Mouse (Mus musculus) stomach, embryonic 15.5 days (tissue): ENCODE measurements around the gene Ankrd39. TPM values are rescaled to one million over a fixed set of nuclear protein-coding genes. Genes with fewer than 3 reads are reported as not detected.

ENCODE experiments used
- ATAC-seq: fragments of 200-750 bp; cut with Nextera tagmentation; 2 replicates; pipeline ENCODE4 v1.8.0; 2017; ENCODE audit warnings: low read depth, moderate number of reproducible peaks, moderate TSS enrichment; ENCODE audit not compliant: insufficient read depth, low FRiP score
- H3K27ac ChIP-seq: fragments of 300-500 bp; sonication (generic); 2 replicates; pipeline ENCODE4 v1.5.1; 2015; ENCODE audit warnings: mild to moderate bottlenecking, inconsistent platforms
- H3K27me3 ChIP-seq: fragments of 300-500 bp; sonication (generic); replicated peaks from 2 replicates; pipeline ENCODE4 v1.6.1; 2015; ENCODE audit warnings: inconsistent platforms
- H3K36me3 ChIP-seq: fragments of 300-500 bp; sonication (generic); 2 replicates; pipeline ENCODE4 v1.6.1; 2015; ENCODE audit warnings: inconsistent platforms
- H3K4me1 ChIP-seq: fragments of 300-500 bp; sonication (generic); 2 replicates; pipeline ENCODE4 v1.6.1; 2015; ENCODE audit warnings: inconsistent platforms
- H3K4me2 ChIP-seq: fragments of 300-500 bp; sonication (generic); 2 replicates; pipeline ENCODE4 v1.6.1; 2015; ENCODE audit warnings: mild to moderate bottlenecking, inconsistent platforms
- H3K4me3 ChIP-seq: fragments of 300-500 bp; sonication (generic); replicated peaks from 2 replicates; pipeline ENCODE4 v1.5.1; 2015; ENCODE audit warnings: inconsistent platforms
- H3K9ac ChIP-seq: fragments of 300-500 bp; sonication (generic); 2 replicates; pipeline ENCODE4 v1.6.1; 2015; ENCODE audit warnings: inconsistent platforms
- H3K9me3 ChIP-seq: fragments of 300-500 bp; sonication (generic); 2 replicates; pipeline ENCODE4 v1.6.1; 2016; ENCODE audit warnings: inconsistent platforms
- WGBS: fragments of 180-500 bp; shearing (Covaris S2); methylation state at CpG from one replicate; pipeline ENCODE4 v1.1.7; 2015; 5-methylcytosine and 5-hydroxymethylcytosine counted together
- polyA plus RNA-seq: library from polyadenylated mRNA; unstranded; fragments of >200 nt; fragmentation: Nextera tagmentation; extraction: Ambion mirVana; gene quantifications from 2 replicates; pipeline ENCODE4 v1.2.1, GENCODE M21; 2015

The Ankrd39 gene
- polyA plus RNA-seq, 1 experiment from 2014 or later: 24.9 TPM

GRCm38 (mm10) chr1:36523332-36524013 lies 23.8 kb downstream of the Ankrd39 start:
- H3K9me3 ChIP-seq: no peaks in the 10 kb centered on the region
- peak overlapping the region; percentile 80 for H3K27ac ChIP-seq
- H3K36me3 ChIP-seq: peaks cover 48% of the 10 kb centered on the region
- no peak overlapping the region for H3K9ac ChIP-seq
- ATAC-seq: no peak
- no peak overlapping the region for H3K4me3 ChIP-seq
- peaks cover 14% of the 10 kb centered on the region for H3K4me1 ChIP-seq
- 51% methylated on average over 9 of the region's 9 CpGs for WGBS
- no peaks in the 10 kb centered on the region for H3K27me3 ChIP-seq
- no peak overlapping the region for H3K4me2 ChIP-seq

GRCm38 (mm10) chr1:36522210-36522609 lies 25.0 kb downstream of the Ankrd39 start:
- no peak overlapping the region for H3K9ac ChIP-seq
- H3K9me3 ChIP-seq: no peaks in the 10 kb centered on the region
- ATAC-seq: no peak
- H3K36me3 ChIP-seq: peaks cover 51% of the 10 kb centered on the region
- H3K4me1 ChIP-seq: peaks cover 6% of the 10 kb centered on the region; the same call in 1 of the 2 replicates
- H3K4me2 ChIP-seq: no peak overlapping the region
- no peaks in the 10 kb centered on the region for H3K27me3 ChIP-seq
- no peak overlapping the region for H3K27ac ChIP-seq
- 84% methylated on average over 7 of the region's 7 CpGs for WGBS
- no peak overlapping the region for H3K4me3 ChIP-seq

GRCm38 (mm10) chr1:36519626-36520025 lies 27.6 kb downstream of the Ankrd39 start:
- WGBS: 66% methylated on average over 11 of the region's 11 CpGs

GRCm38 (mm10) chr1:36518259-36518658 lies 29.0 kb downstream of the Ankrd39 start:
- ATAC-seq: no peak
- 82% methylated on average over 3 of the region's 3 CpGs for WGBS

More at GRCm38 (mm10) chr1:36519626-36520025, 27.6 kb downstream of the Ankrd39 start:
- H3K4me2 ChIP-seq: no peak overlapping the region
- H3K4me3 ChIP-seq: no peak overlapping the region
- no peaks in the 10 kb centered on the region for H3K9me3 ChIP-seq
- no peak for ATAC-seq
- H3K9ac ChIP-seq: no peak overlapping the region
- peaks cover 44% of the 10 kb centered on the region for H3K36me3 ChIP-seq
- peaks cover 7% of the 10 kb centered on the region for H3K4me1 ChIP-seq
- H3K27me3 ChIP-seq: no peaks in the 10 kb centered on the region
- H3K27ac ChIP-seq: no peak overlapping the region

GRCm38 (mm10) chr1:36513718-36514117 lies 33.5 kb downstream of the Ankrd39 start:
- H3K4me2 ChIP-seq: peak overlapping the region; percentile 89
- no peaks in the 10 kb centered on the region for H3K9me3 ChIP-seq
- no peaks in the 10 kb centered on the region for H3K27me3 ChIP-seq
- peaks cover 13% of the 10 kb centered on the region; the same call in 1 of the 2 replicates for H3K36me3 ChIP-seq
- H3K4me1 ChIP-seq: peaks cover 18% of the 10 kb centered on the region
- WGBS: 56% methylated on average over 2 of the region's 2 CpGs
- H3K9ac ChIP-seq: no peak overlapping the region
- H3K27ac ChIP-seq: no peak overlapping the region
- H3K4me3 ChIP-seq: peak overlapping the region; percentile 79
- ATAC-seq: no peak

More at GRCm38 (mm10) chr1:36518259-36518658, 29.0 kb downstream of the Ankrd39 start:
- H3K4me2 ChIP-seq: no peak overlapping the region
- H3K27me3 ChIP-seq: no peaks in the 10 kb centered on the region
- peaks cover 12% of the 10 kb centered on the region for H3K4me1 ChIP-seq
- H3K36me3 ChIP-seq: peaks cover 40% of the 10 kb centered on the region
- H3K4me3 ChIP-seq: no peak overlapping the region
- no peak overlapping the region for H3K27ac ChIP-seq
- H3K9ac ChIP-seq: no peak overlapping the region
- H3K9me3 ChIP-seq: no peaks in the 10 kb centered on the region

GRCm38 (mm10) chr1:36513310-36513709 lies 33.9 kb downstream of the Ankrd39 start:
- no peaks in the 10 kb centered on the region for H3K27me3 ChIP-seq
- no peak overlapping the region for H3K9ac ChIP-seq
- peak overlapping the region; percentile 79 for H3K4me3 ChIP-seq
- ATAC-seq: no peak
- no peak overlapping the region for H3K27ac ChIP-seq
- WGBS: 7% methylated on average over 1 of the region's 1 CpGs
- peaks cover 9% of the 10 kb centered on the region; the same call in 1 of the 2 replicates for H3K36me3 ChIP-seq
- H3K9me3 ChIP-seq: no peaks in the 10 kb centered on the region
- H3K4me2 ChIP-seq: peak overlapping the region; percentile 89
- H3K4me1 ChIP-seq: peaks cover 18% of the 10 kb centered on the region

- no peaks in the 10 kb centered on the region for H3K9me3 ChIP-seq
- H3K9ac ChIP-seq: peak overlapping the region; percentile 44; the same call in 1 of the 2 replicates
- peaks cover 18% of the 10 kb centered on the region for H3K4me1 ChIP-seq
- H3K4me2 ChIP-seq: peak overlapping the region; percentile 89
- 0 out of 2 replicates have a peak, but pooled peaks cover 7% of the 10 kb centered on the region for H3K36me3 ChIP-seq
- no peaks in the 10 kb centered on the region for H3K27me3 ChIP-seq
- H3K4me3 ChIP-seq: peak overlapping the region; percentile 79
- H3K27ac ChIP-seq: peak overlapping the region; percentile 97
- no peak for ATAC-seq
- WGBS: 1% methylated on average over 16 of the region's 16 CpGs
Measured at GRCm38 (mm10) chr1:36512966-36513280, 34.3 kb downstream of the Ankrd39 start.

GRCm38 (mm10) chr1:36512089-36512965 lies 34.9 kb downstream of the Ankrd39 start:
- H3K36me3 ChIP-seq: 0 out of 2 replicates have a peak, but pooled peaks cover 7% of the 10 kb centered on the region
- peak overlapping the region; percentile 79 for H3K4me3 ChIP-seq
- peak; percentile 46 for ATAC-seq
- under 1% methylated on average over 118 of the region's 126 CpGs for WGBS
- peaks cover 18% of the 10 kb centered on the region for H3K4me1 ChIP-seq
- H3K27me3 ChIP-seq: no peaks in the 10 kb centered on the region
- peak overlapping the region; percentile 44 for H3K9ac ChIP-seq
- peak overlapping the region; percentile 97 for H3K27ac ChIP-seq
- H3K9me3 ChIP-seq: no peaks in the 10 kb centered on the region
- H3K4me2 ChIP-seq: peak overlapping the region; percentile 89

GRCm38 (mm10) chr1:36511289-36512021 lies 35.8 kb downstream of the Ankrd39 start, which contains the start of gene Cnnm3:
Gene Cnnm3 (plus strand): TSS chr1:36511867.
- ATAC-seq: peak; percentile 99
- H3K36me3 ChIP-seq: 0 out of 2 replicates have a peak, but pooled peaks cover 4% of the 10 kb centered on the region
- H3K4me1 ChIP-seq: peaks cover 18% of the 10 kb centered on the region
- no peaks in the 10 kb centered on the region for H3K9me3 ChIP-seq
- peak within 1 kb of the TSS; percentile 89 for H3K4me2 ChIP-seq
- H3K4me3 ChIP-seq: peak within 1 kb of the TSS; percentile 79
- 2% methylated on average over 48 of the region's 51 CpGs for WGBS
- H3K27me3 ChIP-seq: no peaks in the 10 kb centered on the region
- H3K27ac ChIP-seq: peak within 1 kb of the TSS; percentile 97
- H3K9ac ChIP-seq: peak within 1 kb of the TSS; percentile 44

- H3K9me3 ChIP-seq: no peaks in the 10 kb centered on the region
- H3K4me1 ChIP-seq: peaks cover 6% of the 10 kb centered on the region; the same call in 1 of the 2 replicates
- H3K27ac ChIP-seq: no peak overlapping the region
- H3K9ac ChIP-seq: no peak overlapping the region
- H3K4me2 ChIP-seq: no peak overlapping the region
- ATAC-seq: no peak
- 78% methylated on average over 5 of the region's 5 CpGs for WGBS
- H3K4me3 ChIP-seq: no peak overlapping the region
- H3K36me3 ChIP-seq: no peaks in the 10 kb centered on the region
- no peaks in the 10 kb centered on the region for H3K27me3 ChIP-seq
Measured at GRCm38 (mm10) chr1:36508238-36508637, 39.0 kb downstream of the Ankrd39 start.

- Histone ChIP-seq H3K4me3 (no peak overlapping the region), H3K9me3 (no peaks in the 10 kb centered on the region), H3K27ac (no peak overlapping the region), H3K27me3 (no peaks in the 10 kb centered on the region), H3K4me1 (no peaks in the 10 kb centered on the region), H3K9ac (no peak overlapping the region), H3K36me3 (peaks cover 5% of the 10 kb centered on the region; the same call in 1 of the 2 replicates), H3K4me2 (no peak overlapping the region)
- no peak for ATAC-seq
- WGBS: 7% methylated on average over 3 of the region's 3 CpGs
Measured at GRCm38 (mm10) chr1:36501261-36501660, 46.0 kb downstream of the Ankrd39 start.
